Mouse (Mus musculus): ENCODE data around the gene Gng2. TPM values are rescaled to one million over a fixed set of nuclear protein-coding genes. Genes with fewer than 3 reads are reported as not detected.

The Gng2 gene
- polyA plus RNA-seq, 1 experiment from 2014 or later, result 11.8 TPM

GRCm38 (mm10) chr14:19823321-19824142 lies 153.9 kb downstream of the Gng2 start, which contains the start of gene Rtraf:
Rtraf (minus strand) TSS chr14:19823824.
- 0 out of 2 replicates have a peak, but pooled peaks cover 4% of the 10 kb centered on the region for H3K9me3 ChIP-seq (replicated peaks)
- H3K9ac ChIP-seq, result peak within 1 kb of the TSS; percentile 91
- H3K27me3 ChIP-seq (replicated peaks), result peaks cover 10% of the 10 kb centered on the region; the same call in 1 of the 2 replicates
- peaks cover 15% of the 10 kb centered on the region for H3K4me1 ChIP-seq
- peak; percentile 98 for ATAC-seq
- WGBS (ENCODE audit: insufficient replicate concordance), result under 1% methylated on average over 77 of the region's 80 CpGs
- peaks cover 31% of the 10 kb centered on the region for H3K36me3 ChIP-seq
- peak within 1 kb of the TSS; percentile 67 for H3K27ac ChIP-seq
- H3K4me3 ChIP-seq, result peak within 1 kb of the TSS; percentile 95
- H3K4me2 ChIP-seq, result peak within 1 kb of the TSS; percentile 76

Other genes starting within 250 kb of the Gng2 start
- gene Nid2, start 226.4 kb downstream of the Gng2 start, polyA plus RNA-seq (2016; fragmentation: Nextera tagmentation; extraction: Ambion mirVana), result 24.1 and 24.2 TPM in 2 replicates
- gene Rtraf, start 153.8 kb downstream of the Gng2 start, polyA plus RNA-seq (2016; fragmentation: Nextera tagmentation; extraction: Ambion mirVana), result 118 and 123 TPM in 2 replicates
- 4.5 and 4.8 TPM in 2 replicates for gene Saysd1, start 160.9 kb upstream of the Gng2 start, polyA plus RNA-seq (2016; fragmentation: Nextera tagmentation; extraction: Ambion mirVana)
- 8.6 and 8.9 TPM in 2 replicates for gene Kcnk5, start 204.2 kb upstream of the Gng2 start, polyA plus RNA-seq (2016; fragmentation: Nextera tagmentation; extraction: Ambion mirVana)

Data from liver, embryonic 12.5 days (tissue).